Mouse (Mus musculus) stomach, embryonic 14.5 days (tissue): ENCODE measurements at regions not wholly inside any gene's neighbourhood (a gene's known extent, or its start where the extent isn't known, plus 50 kb on each side); places are given as distances from the start of the nearest gene placed in this dataset.

Experiments
- ATAC-seq: fragments of 200-750 bp; cut with Nextera tagmentation; 2 replicates; pipeline ENCODE4 v1.8.0; 2017; ENCODE audit warnings: low read depth, moderate TSS enrichment; ENCODE audit not compliant: insufficient number of reproducible peaks, insufficient read depth, low FRiP score
- H3K27ac ChIP-seq: fragments of 300-500 bp; sonication (generic); 2 replicates; pipeline ENCODE4 v1.5.1; 2014; ENCODE audit warnings: mild to moderate bottlenecking, low read length, moderate library complexity, mixed read lengths
- H3K27me3 ChIP-seq: fragments of 300-500 bp; sonication (generic); 2 replicates; pipeline ENCODE4 v1.6.1; 2014; ENCODE audit warnings: low read length, control low read depth, mixed read lengths; ENCODE audit not compliant: control insufficient read depth, insufficient read depth
- H3K36me3 ChIP-seq: fragments of 300-500 bp; sonication (generic); 2 replicates; pipeline ENCODE4 v1.6.1; 2014; ENCODE audit warnings: mild to moderate bottlenecking, control low read depth, low read length, moderate library complexity, mixed read lengths; ENCODE audit not compliant: control insufficient read depth, insufficient read depth
- H3K4me1 ChIP-seq: fragments of 300-500 bp; sonication (generic); 2 replicates; pipeline ENCODE4 v1.6.1; 2014; ENCODE audit warnings: low read length, control low read depth, mixed read lengths; ENCODE audit not compliant: control insufficient read depth, insufficient read depth
- H3K4me2 ChIP-seq: fragments of 300-500 bp; sonication (generic); replicated peaks from 2 replicates; pipeline ENCODE4 v1.6.1; 2014; ENCODE audit warnings: low read depth, low read length, control low read depth
- H3K4me3 ChIP-seq: fragments of 300-500 bp; sonication (generic); 2 replicates; pipeline ENCODE4 v1.5.1; 2014; ENCODE audit warnings: low read depth, low read length, control low read depth
- H3K9ac ChIP-seq: fragments of 300-500 bp; sonication (generic); replicated peaks from 2 replicates; pipeline ENCODE4 v1.6.1; 2014; ENCODE audit warnings: low read depth, mild to moderate bottlenecking, control low read depth, low read length, moderate library complexity, mixed read lengths
- H3K9me3 ChIP-seq: fragments of 300-500 bp; sonication (generic); 2 replicates; pipeline ENCODE4 v1.6.1; 2016; ENCODE audit warnings: low read depth, low read length, control low read depth; ENCODE audit not compliant: control insufficient read depth
- WGBS: fragments of 180-500 bp; shearing (Covaris S2); extraction: QIAGEN DNeasy Blood & Tissue Kit; methylation state at CpG from one replicate; pipeline ENCODE4 v1.1.7; 2014; 5-methylcytosine and 5-hydroxymethylcytosine counted together

DNA sequence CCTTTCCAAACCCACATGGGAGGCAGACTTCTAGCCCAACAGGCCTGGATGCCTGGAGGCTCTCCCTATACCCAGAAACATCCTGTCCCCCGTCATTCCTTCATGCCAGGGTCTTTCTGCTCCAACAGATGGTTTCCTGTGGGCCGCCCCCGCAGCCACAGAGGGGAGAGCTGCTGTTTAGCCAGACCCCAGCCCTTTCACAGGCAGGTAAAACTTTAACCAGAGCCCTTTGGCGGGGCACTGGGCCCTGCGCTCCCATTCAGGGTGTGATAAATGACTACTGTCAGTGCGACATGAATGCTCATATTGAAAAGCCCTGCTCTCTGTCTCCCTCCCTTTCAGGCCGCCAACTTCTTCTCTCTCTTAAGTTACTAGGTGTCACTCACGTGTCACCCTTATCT is 108.4 kb upstream of the Top1 start:
- H3K9me3 ChIP-seq, result no peaks in the 10 kb centered on the region
- H3K36me3 ChIP-seq, result no peaks in the 10 kb centered on the region
- H3K4me1 ChIP-seq, result 0 out of 2 replicates have a peak, but pooled peaks cover 3% of the 10 kb centered on the region
- no peak overlapping the region for H3K9ac ChIP-seq
- WGBS, result 20% methylated on average over 8 of the region's 8 CpGs
- no peak overlapping the region; the same call in 1 of the 2 replicates for H3K27ac ChIP-seq
- H3K27me3 ChIP-seq, result no peaks in the 10 kb centered on the region
- no peak overlapping the region for H3K4me3 ChIP-seq
- H3K4me2 ChIP-seq, result no peak overlapping the region
- peak; percentile 64 for ATAC-seq

DNA sequence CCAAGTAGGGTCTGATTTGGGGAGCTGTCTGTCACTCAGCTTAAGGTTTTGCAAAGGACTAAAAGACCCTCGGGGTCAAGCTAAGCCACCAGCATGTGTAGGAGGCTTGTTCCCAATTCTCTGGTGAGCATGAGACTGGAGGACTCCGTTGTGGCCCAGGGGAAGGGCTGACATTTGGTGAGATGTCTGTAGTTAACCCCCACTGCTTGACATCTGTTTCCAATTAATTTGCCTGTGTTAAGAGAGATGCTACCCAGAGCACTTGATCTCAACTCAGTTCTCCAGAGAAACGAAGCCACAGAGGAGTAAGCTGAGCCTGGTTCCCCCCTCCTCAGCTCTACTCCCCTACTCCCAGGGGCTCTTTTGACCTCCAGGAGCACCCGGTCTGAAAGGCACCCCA is 100.2 kb upstream of the Top1 start:
- WGBS, result 31% methylated on average over 4 of the region's 4 CpGs
- Histone ChIP-seq H3K4me2 (no peak overlapping the region), H3K27ac (no peak overlapping the region), H3K9me3 (no peaks in the 10 kb centered on the region), H3K27me3 (no peaks in the 10 kb centered on the region), H3K4me1 (no peaks in the 10 kb centered on the region), H3K36me3 (no peaks in the 10 kb centered on the region), H3K9ac (no peak overlapping the region), H3K4me3 (no peak overlapping the region)
- ATAC-seq, result no peak

- Histone ChIP-seq H3K27ac (no peak overlapping the region), H3K9me3 (no peaks in the 10 kb centered on the region), H3K4me1 (no peaks in the 10 kb centered on the region), H3K4me3 (no peak overlapping the region), H3K4me2 (peak overlapping the region; percentile 10; the same call in 1 of the 2 replicates), H3K36me3 (no peaks in the 10 kb centered on the region), H3K9ac (no peak overlapping the region), H3K27me3 (no peaks in the 10 kb centered on the region)
- WGBS, result 35% methylated on average over 19 of the region's 19 CpGs
- no peak for ATAC-seq
These were observed 93.5 kb upstream of the Top1 start for GRCm38 (mm10) chr2:160552121-160552669.

DNA sequence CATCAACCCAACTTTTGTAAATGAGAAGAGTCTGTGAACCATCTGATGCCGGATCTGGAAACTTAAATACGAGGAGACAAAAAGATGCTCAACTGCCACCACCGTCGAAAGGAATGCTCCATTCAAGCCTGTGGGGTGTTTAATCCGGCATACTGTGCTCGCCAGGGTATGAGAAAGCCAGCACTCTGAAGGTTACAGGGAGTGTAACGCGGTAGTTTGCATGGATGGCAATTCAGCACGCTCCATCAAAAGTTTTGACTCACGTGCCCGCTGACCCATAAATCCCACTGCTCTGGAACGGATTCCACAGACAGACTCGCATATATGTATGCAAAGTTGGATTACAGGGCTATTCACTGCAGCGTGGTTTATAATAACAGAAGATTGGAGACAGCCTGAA is 84.0 kb upstream of the Top1 start:
- Histone ChIP-seq H3K36me3 (no peaks in the 10 kb centered on the region), H3K27me3 (no peaks in the 10 kb centered on the region), H3K4me2 (no peak overlapping the region), H3K4me3 (no peak overlapping the region), H3K4me1 (0 out of 2 replicates have a peak, but pooled peaks cover 4% of the 10 kb centered on the region), H3K27ac (no peak overlapping the region), H3K9ac (no peak overlapping the region), H3K9me3 (no peaks in the 10 kb centered on the region)
- no peak for ATAC-seq
- WGBS, result 59% methylated on average over 14 of the region's 14 CpGs

DNA sequence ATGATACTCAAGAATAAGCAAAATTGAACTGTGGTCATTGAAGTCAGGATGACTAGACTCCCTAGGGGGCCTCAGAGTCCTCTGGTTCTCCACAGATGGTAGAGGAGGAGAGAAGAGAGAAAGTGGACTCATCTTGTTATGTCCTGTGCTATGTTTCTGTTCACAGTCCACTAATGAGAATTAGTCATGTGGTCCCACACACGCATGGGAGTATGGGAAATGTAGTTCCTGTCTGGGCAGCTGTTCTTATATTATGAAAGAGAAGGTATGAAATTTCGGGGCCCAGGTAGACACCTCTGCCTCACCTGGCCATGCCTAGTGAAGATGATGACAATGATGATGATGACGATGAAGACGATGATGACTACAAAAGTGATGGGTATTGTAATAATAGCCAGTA is 77.9 kb upstream of the Top1 start:
- Histone ChIP-seq H3K4me1 (no peaks in the 10 kb centered on the region), H3K9me3 (no peaks in the 10 kb centered on the region), H3K27me3 (no peaks in the 10 kb centered on the region), H3K4me2 (no peak overlapping the region), H3K36me3 (no peaks in the 10 kb centered on the region), H3K9ac (no peak overlapping the region), H3K27ac (no peak overlapping the region), H3K4me3 (no peak overlapping the region)
- no peak for ATAC-seq
- whole genome bisulfite sequencing, result 89% methylated on average over 4 of the region's 4 CpGs

DNA sequence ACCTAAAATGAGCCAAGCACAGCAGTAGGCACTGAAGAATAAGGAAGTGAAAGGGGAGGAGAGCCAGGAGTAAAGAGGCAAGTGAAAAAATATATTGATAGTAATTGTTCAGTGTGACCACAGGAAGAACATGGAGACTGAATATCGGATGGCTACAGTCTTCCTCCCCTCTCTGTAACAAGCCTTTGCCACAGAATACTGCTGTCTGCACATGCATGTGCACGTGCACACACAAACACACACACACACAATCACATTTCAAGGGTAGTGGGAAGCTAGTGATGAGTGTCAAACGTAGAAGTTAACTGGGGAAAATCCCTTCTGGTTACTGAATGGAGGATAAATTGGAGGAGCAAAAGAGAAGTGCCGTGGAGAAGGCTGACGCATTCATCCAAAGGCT is 76.2 kb upstream of the Top1 start:
- H3K4me3 ChIP-seq, result no peak overlapping the region
- 81% methylated on average over 5 of the region's 5 CpGs for WGBS
- H3K9me3 ChIP-seq, result no peaks in the 10 kb centered on the region
- no peak for ATAC-seq
- no peak overlapping the region for H3K4me2 ChIP-seq
- H3K27ac ChIP-seq, result no peak overlapping the region
- no peaks in the 10 kb centered on the region for H3K27me3 ChIP-seq
- no peak overlapping the region for H3K9ac ChIP-seq
- H3K36me3 ChIP-seq, result no peaks in the 10 kb centered on the region
- no peaks in the 10 kb centered on the region for H3K4me1 ChIP-seq

- no peak overlapping the region for H3K9ac ChIP-seq
- no peaks in the 10 kb centered on the region for H3K4me1 ChIP-seq
- no peak for ATAC-seq
- H3K4me2 ChIP-seq, result no peak overlapping the region
- H3K27ac ChIP-seq, result no peak overlapping the region
- peaks cover 14% of the 10 kb centered on the region; the same call in 1 of the 2 replicates for H3K27me3 ChIP-seq
- H3K4me3 ChIP-seq, result no peak overlapping the region
- no peaks in the 10 kb centered on the region for H3K9me3 ChIP-seq
- H3K36me3 ChIP-seq, result no peaks in the 10 kb centered on the region
- WGBS, result 10% methylated on average over 17 of the region's 17 CpGs
These were observed 67.0 kb upstream of the Top1 start for GRCm38 (mm10) chr2:160578384-160579320.

GRCm38 (mm10) chr2:160580250-160580649 is 65.4 kb upstream of the Top1 start:
- Histone ChIP-seq H3K4me1 (no peaks in the 10 kb centered on the region), H3K27ac (no peak overlapping the region), H3K4me3 (no peak overlapping the region), H3K36me3 (no peaks in the 10 kb centered on the region), H3K9me3 (no peaks in the 10 kb centered on the region), H3K9ac (no peak overlapping the region), H3K27me3 (peaks cover 14% of the 10 kb centered on the region; the same call in 1 of the 2 replicates), H3K4me2 (no peak overlapping the region)
- no peak for ATAC-seq
- 35% methylated on average over 9 of the region's 9 CpGs for WGBS
